Mouse (Mus musculus) CH12.LX (cell line): Measurements from ENCODE around the gene Ankrd33. TPM values are rescaled to one million over a fixed set of nuclear protein-coding genes. Genes with fewer than 3 reads are reported as not detected.
A peak's percentile ranks its signal among the peaks of the same experiment; 100 is the strongest.
"Not testable (repeated sequence)": the region's sequence is repeated elsewhere in the genome, so short reads cannot be mapped to it uniquely, and the experiment has no call there.

Experiments
- DNase-seq: peaks from one replicate; pipeline ENCODE4 v3.0.0-alpha.2; 2013; ENCODE audit errors: extremely low read depth
- H3K27ac ChIP-seq: 2 replicates; pipeline ENCODE4 v1.5.1; 2012; ENCODE audit warnings: low read depth, mild to moderate bottlenecking, control low read depth, moderate library complexity; ENCODE audit not compliant: insufficient read depth
- H3K27me3 ChIP-seq: replicated peaks from 2 replicates; pipeline ENCODE3; 2012; ENCODE audit warnings: inconsistent platforms
- H3K36me3 ChIP-seq, 2 experiments: replicated peaks in 1 of 2; 2 replicates each; pipeline versions ENCODE3 to v1.6.1; 2012; ENCODE audit warnings: inconsistent platforms in 1 of 2, low read length in 1 of 2, mild to moderate bottlenecking in 1 of 2, mixed read lengths in 1 of 2, moderate library complexity in 1 of 2; ENCODE audit not compliant: control insufficient read depth in 1 of 2, insufficient read depth in 1 of 2
- H3K4me1 ChIP-seq, 2 experiments: 2 replicates each; pipeline ENCODE4 v1.6.1; 2012; ENCODE audit warnings: inconsistent platforms in 1 of 2, moderate library complexity in 1 of 2; ENCODE audit not compliant: insufficient read depth in 2 of 2, control insufficient read depth in 1 of 2
- H3K4me2 ChIP-seq: 2 replicates; pipeline ENCODE4 v1.6.1; 2012; ENCODE audit warnings: low read depth, mild to moderate bottlenecking, control low read depth; ENCODE audit not compliant: poor library complexity, insufficient read depth, severe bottlenecking
- H3K4me3 ChIP-seq, 3 experiments: fragments of 150-350 bp in 1 of 3; sonication (generic) in 1 of 3; replicated peaks in 1 of 3; 2 replicates each; pipeline versions ENCODE3 to v1.5.1; 2011 to 2012; ENCODE audit warnings: low read depth in 2 of 3, low read length in 2 of 3, mild to moderate bottlenecking in 2 of 3, moderate library complexity in 2 of 3, control low read depth in 1 of 3, improper control_type of control experiment in 1 of 3, inconsistent platforms in 1 of 3, mixed read lengths in 1 of 3; ENCODE audit not compliant: poor library complexity in 1 of 3
- H3K79me2 ChIP-seq: replicated peaks from 2 replicates; pipeline ENCODE4 v1.6.1; 2012; ENCODE audit warnings: mild to moderate bottlenecking, moderate library complexity; ENCODE audit not compliant: control insufficient read depth, poor library complexity, insufficient read depth, severe bottlenecking; ENCODE audit errors: extremely low read depth
- H3K9ac ChIP-seq: 2 replicates; pipeline ENCODE4 v1.6.1; 2012; ENCODE audit warnings: low read depth, mild to moderate bottlenecking, control low read depth, moderate library complexity; ENCODE audit not compliant: insufficient read depth
- H3K9me3 ChIP-seq: replicated peaks from 2 replicates; pipeline ENCODE3; 2012; ENCODE audit warnings: low read length, inconsistent platforms, mixed read lengths
- CTCF ChIP-seq, 2 experiments: IDR thresholded peaks in 1 of 2; conservative IDR thresholded peaks in 1 of 2; 2 replicates each; pipeline ENCODE4 v1.5.1; 2011 to 2012; ENCODE audit warnings: low read depth in 2 of 2, low read length in 2 of 2, improper control_type of control experiment in 1 of 2, inconsistent platforms in 1 of 2, mild to moderate bottlenecking in 1 of 2, moderate library complexity in 1 of 2
- ELF1 ChIP-seq: IDR thresholded peaks from 2 replicates; pipeline ENCODE4 v1.6.1; 2014; ENCODE audit warnings: low read depth, mild to moderate bottlenecking, inconsistent platforms, low read length, improper control_type of control experiment
- HCFC1 ChIP-seq: IDR thresholded peaks from 2 replicates; pipeline ENCODE4 v1.6.1; 2012; ENCODE audit warnings: low read depth, mild to moderate bottlenecking, inconsistent platforms, low read length, improper control_type of control experiment
- MXI1 ChIP-seq: IDR thresholded peaks from 2 replicates; pipeline ENCODE4 v1.6.1; 2011; ENCODE audit warnings: mild to moderate bottlenecking, low read depth, low read length, improper control_type of control experiment
- RAD21 ChIP-seq: IDR thresholded peaks from 2 replicates; pipeline ENCODE4 v1.6.1; 2011; ENCODE audit warnings: low read depth, mild to moderate bottlenecking, low read length, improper control_type of control experiment, moderate library complexity
- SMC3 ChIP-seq: IDR thresholded peaks from 2 replicates; pipeline ENCODE4 v1.6.1; 2011; ENCODE audit warnings: low read depth, low read length, improper control_type of control experiment
- USF1 ChIP-seq: IDR thresholded peaks from 2 replicates; pipeline ENCODE4 v1.6.1; 2014; ENCODE audit warnings: low read depth, mild to moderate bottlenecking, inconsistent platforms, low read length, improper control_type of control experiment
- dilution Hi-C: fragments of 300-500 bp; cut with MboI; formaldehyde crosslinking; loops from 2 replicates; pipeline ENCODE4 v1.14.3; 2020; ENCODE audit warnings: low sequenced_read_pairs; ENCODE audit not compliant: extremely low pct_unique_long_range_greater_than_20kb, extremely low pct_ligation_motif_present
- in situ Hi-C: fragments of 300-500 bp; cut with MboI; formaldehyde crosslinking; loops from 3 replicates; pipeline ENCODE4 v1.14.3; 2019; ENCODE audit warnings: low sequenced_read_pairs, low pct_ligation_motif_present, low pct_unique_long_range_greater_than_20kb, mixed read lengths
- polyA plus RNA-seq: library from polyadenylated mRNA; unstranded; fragments of >175 nt; gene quantifications from 2 replicates; pipeline ENCODE4 v1.2.1, GENCODE M21; 2012; ENCODE audit warnings: low read depth; ENCODE audit not compliant: insufficient read length
- total RNA-seq, 2 experiments: library from RNA; depleted of rRNA; stranded (reverse); fragments of 300-350 nt in 1 of 2; fragments of >200 nt in 1 of 2; gene quantifications; 2 replicates each; pipeline ENCODE4 v1.2.3; 2012 to 2014

Gene Ankrd33
- total and polyA plus RNA-seq, 3 experiments = not detected

- in situ Hi-C loops (no loop called here), dilution Hi-C loops (no loop called here)
- H3K9me3 ChIP-seq = peaks cover 9% of the 10 kb centered on the region
- no peak overlapping the region for H3K27ac ChIP-seq
- no peak for DNase-seq
- no peaks in the 10 kb centered on the region for H3K36me3 ChIP-seq
- no peak for TF ChIP-seq MXI1
- TF ChIP-seq USF1 = peak; percentile 12; the same call in 1 of the 2 replicates
- H3K27me3 ChIP-seq = peaks cover 43% of the 10 kb centered on the region
- H3K79me2 ChIP-seq = no peaks in the 10 kb centered on the region
- no peak overlapping the region for H3K9ac ChIP-seq
- H3K4me2 ChIP-seq = no peak overlapping the region
- H3K4me3 ChIP-seq = no peak overlapping the region
- no peaks in the 10 kb centered on the region for H3K4me1 ChIP-seq
These were observed 2.4 kb upstream of the Ankrd33 start for GRCm38 (mm10) chr15:101113176-101113575.

- H3K36me3 ChIP-seq, DNase-seq, in situ Hi-C loops, H3K4me3 ChIP-seq, dilution Hi-C loops, H3K9ac ChIP-seq, H3K27ac ChIP-seq, H3K79me2 ChIP-seq, H3K4me2 ChIP-seq, H3K4me1 ChIP-seq, H3K9me3 ChIP-seq: not testable (repeated sequence)
- peak in 1 of 2 experiments; percentile 41; a peak in 1 of 4 replicates for TF ChIP-seq CTCF (conservative IDR thresholded peaks at IDR 0.05 in 1 of 2, IDR thresholded peaks at IDR 0.05 in 1 of 2; ENCODE audit: low read depth in 2 of 2, low read length in 2 of 2)
- peak; percentile 21 for TF ChIP-seq RAD21
- H3K27me3 ChIP-seq = peaks cover 43% of the 10 kb centered on the region
These were observed 1.8 kb upstream of the Ankrd33 start for GRCm38 (mm10) chr15:101113778-101114177.

GRCm38 (mm10) chr15:101118399-101119125 is 3.0 kb downstream of the Ankrd33 start:
- peak; percentile 57 for DNase-seq
- Histone ChIP-seq H3K9ac (no peak overlapping the region), H3K4me2 (no peak overlapping the region), H3K79me2 (no peaks in the 10 kb centered on the region), H3K36me3 (no peaks in the 10 kb centered on the region), H3K9me3 (peaks cover 9% of the 10 kb centered on the region), H3K4me3 (no peak overlapping the region), H3K27ac (no peak overlapping the region), H3K4me1 (peaks cover 2 to 16% of the 10 kb centered on the region in 2 experiments; a peak in 3 of 4 replicates), H3K27me3 (peaks cover 41% of the 10 kb centered on the region)
- TF ChIP-seq RAD21 (peak; percentile 40), HCFC1 (no peak), CTCF (conservative IDR thresholded peaks at IDR 0.05 in 1 of 2, IDR thresholded peaks at IDR 0.05 in 1 of 2; ENCODE audit: low read depth in 2 of 2, low read length in 2 of 2) (peak; percentile 61 to 75), SMC3 (peak; percentile 49), ELF1 (no peak)
- in situ Hi-C loops (no loop called here), dilution Hi-C loops (no loop called here)
